Mouse (Mus musculus): ENCODE measurements around the gene Frmd4b.

The Frmd4b gene

DNA sequence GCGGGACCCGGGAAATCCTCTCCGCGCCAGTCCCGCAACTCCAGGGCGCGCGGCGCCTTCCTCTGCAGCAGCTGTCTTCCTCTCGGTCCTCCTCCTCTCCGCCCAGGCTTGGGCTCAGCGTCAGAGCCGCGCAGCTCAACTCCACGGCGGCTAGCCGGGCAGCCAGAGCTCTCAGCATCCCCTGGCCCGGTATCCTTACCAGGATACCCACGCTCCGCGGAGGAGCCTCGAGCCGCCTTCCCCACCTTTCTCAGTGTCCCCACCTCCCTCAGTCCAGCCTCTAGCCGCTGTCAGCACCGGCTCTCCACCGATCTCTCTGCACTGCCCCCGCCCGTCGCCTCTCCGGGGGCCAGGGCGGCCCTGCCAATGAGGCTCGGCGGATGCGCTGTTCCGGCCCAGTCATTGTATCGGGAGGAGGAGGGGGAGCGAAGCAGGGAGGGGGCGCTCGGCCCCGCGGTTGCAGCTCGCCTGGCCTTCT lies at the start of gene Frmd4b:
Gene Frmd4b, minus strand, starts transcription at position 276 of the 478 bp plus-strand sequence.
- DNase-seq (ENCODE audit: low spot score) = peak; percentile 40

DNA sequence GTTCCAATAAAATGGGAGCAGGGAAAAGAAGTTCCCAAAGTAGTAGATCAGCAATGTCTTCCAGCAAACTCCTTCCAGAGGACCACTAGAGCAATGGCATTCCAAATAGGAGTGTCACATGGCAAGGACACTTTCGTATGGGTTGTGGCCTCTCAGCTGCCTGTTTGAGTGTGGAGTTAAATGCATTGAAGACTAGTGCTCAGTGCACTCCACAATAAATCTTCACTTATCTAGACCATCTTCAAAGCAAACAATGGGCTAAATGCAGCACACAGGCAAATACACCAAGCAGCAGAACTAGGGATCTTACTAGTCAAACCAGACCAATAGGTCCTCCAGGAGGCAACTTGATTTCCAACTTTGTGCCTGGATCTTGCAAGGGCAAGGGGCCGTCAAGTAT lies 49.1 kb upstream of the Frmd4b start:
- DNase-seq (ENCODE audit: low spot score) = no peak

DNA sequence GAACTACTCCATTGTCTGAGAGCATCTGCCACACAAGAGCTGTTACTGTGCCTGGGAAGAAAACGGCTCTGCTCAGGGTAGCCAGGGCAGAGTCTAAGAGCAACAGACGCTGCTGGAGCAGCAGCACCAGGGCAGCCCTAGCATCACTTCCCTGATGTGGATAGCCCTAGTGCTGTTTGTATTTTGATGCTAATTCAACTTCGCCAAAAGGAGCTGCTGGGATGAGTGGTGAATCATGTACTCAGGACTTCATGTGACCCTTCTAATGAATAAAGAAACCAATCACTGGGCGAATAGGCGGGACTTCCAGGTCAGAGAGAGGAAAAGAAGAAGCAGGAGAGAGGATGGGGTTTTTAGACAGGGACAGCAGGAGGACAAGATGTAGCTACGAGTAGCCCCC lies 41.6 kb upstream of the Frmd4b start:
- no peak for DNase-seq (ENCODE audit: low spot score)

DNA sequence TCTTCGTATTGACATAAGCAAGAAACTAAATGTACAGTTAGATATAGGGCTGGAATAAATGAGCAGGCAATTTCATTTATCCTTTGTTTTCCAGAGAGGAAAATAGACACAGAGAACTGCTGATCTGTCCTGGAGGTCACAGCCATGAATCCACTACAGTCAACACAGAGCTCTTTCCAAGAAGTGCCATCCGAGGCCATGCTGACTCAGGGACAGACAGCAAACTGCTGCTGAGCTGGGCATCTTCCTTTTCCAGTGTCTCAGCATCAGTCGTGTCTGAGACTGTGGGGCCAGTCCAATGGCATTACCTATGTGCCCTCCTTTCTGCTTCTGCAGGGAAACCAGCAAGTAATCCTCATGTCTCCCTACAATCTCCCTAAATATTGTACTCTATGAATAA lies 38.6 kb upstream of the Frmd4b start:
- DNase-seq (ENCODE audit: low spot score) = no peak

DNA sequence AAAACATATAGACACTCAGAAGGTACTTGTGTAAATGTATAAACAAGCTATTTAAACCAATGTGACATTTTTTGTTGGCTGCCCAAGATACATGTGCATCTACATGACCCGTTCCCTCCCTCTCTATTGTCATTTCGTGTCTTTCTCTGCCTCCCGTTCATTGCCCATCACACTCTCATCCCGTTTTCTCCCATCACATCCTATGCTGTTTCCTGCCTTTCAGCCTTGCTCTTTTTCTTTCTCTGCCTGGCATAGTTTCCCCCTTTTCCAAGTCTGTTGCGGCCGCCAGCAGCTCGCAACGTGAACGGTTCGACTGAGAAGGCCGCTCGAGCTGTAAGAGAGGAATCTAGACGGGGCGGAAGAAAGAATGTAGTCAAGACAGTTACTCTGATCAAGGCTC lies 30.2 kb upstream of the Frmd4b start:
- no peak for DNase-seq (ENCODE audit: low spot score)

DNA sequence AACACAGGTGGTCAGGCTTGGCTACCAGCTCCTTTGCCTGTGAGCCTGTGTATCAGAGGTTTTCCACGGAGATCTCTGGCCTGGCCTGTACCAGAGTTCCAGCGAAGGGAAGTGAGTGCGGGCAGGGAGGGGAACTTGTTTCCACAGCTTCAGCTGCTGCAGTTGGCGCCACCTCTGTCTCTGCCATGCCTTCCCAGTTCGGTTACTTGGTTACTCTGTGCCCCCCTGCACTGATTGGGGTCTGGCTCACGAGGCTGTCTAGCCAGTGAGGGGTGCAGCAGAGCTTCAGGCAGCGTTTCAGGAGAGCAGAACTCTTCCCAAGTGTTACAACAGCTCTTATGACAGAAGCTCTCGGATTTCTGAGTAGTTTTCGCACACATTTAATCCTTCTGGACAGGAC lies 6.0 kb upstream of the Frmd4b start:
- no peak for DNase-seq (ENCODE audit: low spot score)

DNA sequence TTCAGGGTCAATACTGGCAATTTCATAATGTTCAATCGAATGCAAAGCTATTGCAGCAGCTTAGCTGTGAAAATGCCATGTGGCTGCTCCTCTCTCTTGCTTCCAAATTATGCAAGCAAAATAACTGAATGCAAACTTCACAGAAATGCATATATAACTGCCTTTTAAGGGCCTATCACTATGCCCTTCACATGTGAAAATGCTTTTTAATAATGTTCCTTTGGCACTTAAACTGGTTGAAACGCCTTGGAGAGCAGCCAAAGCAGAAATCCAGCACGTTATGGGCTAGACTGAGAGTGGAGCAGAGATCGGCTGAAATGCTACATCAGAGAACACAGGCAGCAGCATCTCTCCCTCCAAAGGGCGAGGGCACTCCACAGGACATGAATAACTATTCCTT lies 4.9 kb upstream of the Frmd4b start:
- DNase-seq (ENCODE audit: low spot score) = no peak

DNA sequence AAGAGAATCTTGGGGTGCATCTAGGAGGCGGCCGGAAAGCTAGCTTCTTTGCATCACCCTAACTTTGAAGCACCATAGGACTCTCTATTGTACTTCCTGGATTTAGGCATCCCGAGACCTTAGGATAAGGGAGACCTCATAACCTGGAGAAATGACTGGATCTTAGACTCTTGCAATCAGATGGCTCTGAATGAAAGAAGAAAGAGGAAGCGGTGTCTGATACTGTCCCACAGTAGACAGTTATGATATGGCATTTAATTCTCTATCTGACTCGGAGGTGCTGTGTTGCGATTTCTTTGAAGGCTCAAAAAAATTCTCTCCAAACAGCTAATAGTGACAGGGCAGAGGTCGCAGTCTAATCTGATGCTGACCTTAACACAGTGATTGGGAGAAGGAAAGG lies 433 bp upstream of the Frmd4b start:
- no peak for DNase-seq (ENCODE audit: low spot score)

DNA sequence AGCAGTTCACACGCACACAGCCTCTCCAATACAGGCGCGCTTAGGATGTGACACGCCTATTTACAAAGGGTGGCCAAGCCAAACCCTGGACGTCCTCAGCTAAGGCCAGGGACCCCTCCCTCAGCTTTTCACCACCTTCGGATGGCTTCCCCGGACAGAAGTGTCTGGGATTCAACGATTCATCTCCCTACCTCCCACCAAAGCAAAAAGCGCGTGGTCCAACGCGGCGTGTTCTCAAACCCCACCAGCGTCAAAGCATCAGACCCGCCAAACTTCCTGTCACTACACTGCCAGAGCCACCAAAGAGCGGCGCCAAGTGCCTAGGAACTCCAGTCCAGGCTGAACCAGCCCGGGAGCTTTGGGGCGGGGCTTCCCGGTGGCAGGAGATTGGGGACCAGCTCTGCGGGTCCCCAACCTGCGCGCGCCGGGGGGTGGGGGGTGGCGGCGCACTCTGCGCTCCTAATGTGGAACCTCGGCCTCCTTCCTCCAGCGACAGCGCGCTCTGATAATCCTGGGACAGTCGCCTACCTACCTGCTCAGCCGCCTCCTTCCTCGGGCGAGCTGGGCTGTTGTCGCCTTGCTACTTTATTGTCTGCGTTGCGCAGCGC lies 579 bp downstream of the Frmd4b start:
- DNase-seq (ENCODE audit: low spot score) = peak; percentile 5

DNA sequence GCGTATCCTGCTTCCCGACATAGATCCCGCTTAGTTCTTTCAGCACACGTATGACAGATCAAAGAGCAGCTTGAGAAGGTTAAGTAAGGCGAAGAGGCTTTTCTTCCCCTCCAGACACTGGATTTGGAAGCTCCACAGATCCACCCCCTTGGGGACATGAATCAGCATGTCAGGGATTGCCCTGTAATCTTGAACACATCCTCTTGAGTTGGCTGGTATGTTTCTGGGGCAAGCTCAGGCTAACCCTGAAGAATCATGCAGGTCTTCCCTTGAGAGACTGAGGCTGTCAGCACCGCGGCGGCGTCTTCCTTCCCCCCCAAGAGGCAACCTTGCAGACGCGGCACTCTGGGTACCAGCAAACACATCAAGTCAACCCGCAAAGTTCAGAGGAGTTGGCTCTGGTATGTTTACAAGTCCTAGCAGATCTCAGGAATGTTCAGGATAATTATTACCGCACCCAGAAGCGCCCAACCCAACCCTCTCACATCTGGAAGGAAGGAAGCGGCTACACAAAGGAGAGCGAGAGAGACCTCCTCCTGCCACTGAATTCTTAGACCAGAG lies 1.4 kb downstream of the Frmd4b start:
- peak; percentile 6 for DNase-seq (ENCODE audit: low spot score)

DNA sequence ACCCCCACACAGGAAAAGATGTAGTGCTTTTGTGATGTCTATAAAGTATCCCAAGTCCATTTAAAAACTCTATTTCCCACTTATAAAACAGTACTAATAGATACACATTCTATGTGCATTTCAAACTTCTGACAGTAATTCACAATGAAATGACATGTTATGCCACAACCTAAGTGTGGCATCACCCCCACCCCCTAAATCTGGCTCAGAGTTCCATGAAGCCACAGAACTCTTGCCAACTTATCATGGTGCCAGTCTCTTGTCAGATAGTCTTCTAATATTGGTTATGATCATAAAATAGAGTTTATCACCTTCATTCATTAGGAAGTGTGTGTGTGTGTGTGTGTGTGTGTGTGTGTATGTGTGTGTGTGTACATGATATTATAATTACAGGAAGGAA lies 3.2 kb downstream of the Frmd4b start:
- no peak for DNase-seq (ENCODE audit: low spot score)

DNA sequence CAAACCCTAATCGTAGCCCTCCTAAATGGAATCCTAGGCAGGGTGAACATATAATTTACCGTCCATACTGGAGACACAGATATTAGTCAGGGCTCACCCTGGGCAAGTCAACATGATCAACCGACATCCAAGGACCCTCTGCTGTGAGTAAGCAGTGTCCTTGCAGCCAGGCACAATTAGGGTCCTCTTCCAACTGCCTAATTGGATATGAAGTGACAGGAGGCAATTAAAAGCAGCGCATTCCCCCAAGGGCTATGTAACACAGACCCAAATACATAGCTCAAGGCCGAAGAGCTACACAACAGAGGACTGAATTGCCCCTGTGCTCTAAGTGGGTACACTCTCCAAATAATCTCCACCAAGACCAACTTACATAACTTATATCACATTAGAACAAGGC lies 4.5 kb downstream of the Frmd4b start:
- no peak for DNase-seq (ENCODE audit: low spot score)

DNA sequence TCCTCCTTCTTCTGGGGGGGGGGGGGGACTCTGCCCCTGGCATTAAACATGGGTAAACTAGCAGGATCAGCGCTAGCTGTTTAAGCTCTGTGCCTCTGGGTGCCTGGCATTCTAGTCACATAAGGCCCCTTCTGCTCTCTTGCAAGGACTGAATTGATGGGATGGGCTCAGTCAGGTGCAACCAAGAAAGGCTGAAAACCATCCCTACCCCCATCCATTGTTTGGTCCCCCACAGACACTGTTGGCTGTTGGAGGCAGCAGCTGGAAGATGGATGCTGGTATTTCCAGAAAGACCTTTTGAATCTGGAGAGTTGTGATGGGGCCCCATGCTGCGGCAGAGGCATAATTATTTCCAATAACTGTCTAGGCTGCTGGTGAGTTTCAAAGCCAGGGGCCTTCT lies 7.3 kb downstream of the Frmd4b start:
- no peak for DNase-seq (ENCODE audit: low spot score)

DNA sequence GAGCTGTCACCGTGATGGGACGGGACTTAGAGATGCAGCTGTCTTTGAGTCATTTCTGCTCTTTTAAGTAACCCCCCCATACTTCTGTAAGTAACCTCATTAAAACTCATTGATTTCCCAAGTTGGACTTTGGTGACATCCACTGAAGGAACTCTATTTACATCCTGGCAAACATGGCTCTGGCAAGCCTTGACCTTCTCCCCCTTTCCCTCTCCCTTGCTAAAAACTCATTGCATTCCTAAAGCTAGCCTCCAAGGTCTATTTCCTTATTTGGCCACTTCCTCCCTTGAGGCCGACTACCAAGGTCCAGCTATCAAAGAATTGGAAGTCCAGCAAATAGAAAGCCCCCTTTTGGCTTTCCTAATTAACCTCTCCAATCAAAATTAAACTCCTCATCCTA lies 9.7 kb downstream of the Frmd4b start:
- DNase-seq (ENCODE audit: low spot score) = no peak

DNA sequence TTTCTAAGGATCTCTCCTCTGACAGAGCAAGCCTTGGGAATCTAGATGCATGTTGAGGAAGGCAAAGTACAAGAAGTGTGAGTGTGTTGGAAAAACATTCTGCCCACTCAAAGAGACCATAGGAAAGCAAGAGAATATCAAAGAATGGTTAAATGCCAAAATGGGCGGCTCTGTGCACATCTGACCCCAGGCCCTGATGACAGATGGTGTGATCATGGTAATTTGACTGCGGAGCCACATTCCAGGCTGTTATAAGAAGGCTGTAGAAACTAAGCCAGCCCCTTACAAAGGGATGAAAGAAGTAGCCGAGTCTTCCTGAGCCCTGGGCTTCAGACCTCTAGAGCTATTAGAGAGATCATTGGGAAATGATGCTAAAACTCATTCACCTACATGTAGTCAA lies 22.1 kb downstream of the Frmd4b start:
- DNase-seq (ENCODE audit: low spot score) = no peak

DNA sequence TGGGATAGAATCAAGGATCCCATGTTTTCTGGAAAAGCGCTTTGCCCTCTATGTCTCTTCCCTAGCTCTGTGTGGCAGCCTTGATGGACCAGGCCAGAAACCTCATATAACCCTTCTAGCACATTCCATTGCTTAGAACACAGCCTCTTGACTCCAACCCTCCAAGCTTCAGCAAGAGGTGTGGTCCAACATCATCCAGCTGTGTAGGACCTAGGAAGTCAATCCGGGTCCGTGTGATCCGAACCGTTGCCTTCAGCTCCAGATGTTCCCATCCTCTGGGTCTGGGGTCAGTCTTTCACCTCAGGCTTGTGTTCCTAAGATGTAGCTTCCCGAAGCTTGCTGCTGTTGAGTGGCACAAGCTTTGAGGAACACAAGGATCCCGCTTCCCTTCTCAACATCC lies 22.8 kb downstream of the Frmd4b start:
- DNase-seq (ENCODE audit: low spot score) = no peak

DNA sequence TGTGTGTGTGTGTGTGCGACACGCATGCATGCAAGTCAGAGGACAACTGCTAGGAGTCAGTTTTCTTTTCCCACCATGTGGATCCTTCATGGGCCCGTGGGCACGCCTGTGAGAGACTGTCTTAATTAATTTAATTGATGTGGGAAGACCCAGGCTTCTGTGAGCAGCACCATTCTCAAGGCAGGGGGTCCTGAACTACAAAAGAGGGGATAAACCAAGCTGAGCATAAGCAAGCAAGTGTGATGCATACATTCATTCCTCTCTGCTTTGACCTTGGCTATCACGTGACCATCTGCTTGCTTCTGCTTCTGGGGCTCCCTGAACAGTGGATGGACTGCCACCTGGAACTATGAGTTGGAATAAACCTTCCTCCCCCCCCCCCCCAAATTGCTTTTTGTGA lies 27.1 kb downstream of the Frmd4b start:
- no peak for DNase-seq (ENCODE audit: low spot score)

DNA sequence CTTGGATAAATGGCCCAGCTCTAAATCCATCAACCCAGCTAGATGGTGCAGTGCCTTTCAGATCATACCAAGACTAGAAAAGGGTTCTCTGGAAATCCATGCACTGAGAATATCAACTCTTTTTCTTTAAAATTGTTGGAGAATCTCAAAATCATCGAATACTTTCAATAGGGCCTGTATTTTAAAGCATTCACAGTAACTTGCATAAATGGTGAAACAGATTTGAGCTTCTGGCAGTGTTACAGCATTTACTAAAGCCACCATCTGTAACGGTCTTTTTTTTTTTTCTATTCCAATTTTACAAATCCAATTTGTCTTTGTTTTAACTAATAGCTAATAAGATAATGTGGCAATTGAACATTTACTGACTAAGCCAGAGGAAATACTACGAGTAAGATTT lies 27.8 kb downstream of the Frmd4b start:
- no peak for DNase-seq (ENCODE audit: low spot score)

DNA sequence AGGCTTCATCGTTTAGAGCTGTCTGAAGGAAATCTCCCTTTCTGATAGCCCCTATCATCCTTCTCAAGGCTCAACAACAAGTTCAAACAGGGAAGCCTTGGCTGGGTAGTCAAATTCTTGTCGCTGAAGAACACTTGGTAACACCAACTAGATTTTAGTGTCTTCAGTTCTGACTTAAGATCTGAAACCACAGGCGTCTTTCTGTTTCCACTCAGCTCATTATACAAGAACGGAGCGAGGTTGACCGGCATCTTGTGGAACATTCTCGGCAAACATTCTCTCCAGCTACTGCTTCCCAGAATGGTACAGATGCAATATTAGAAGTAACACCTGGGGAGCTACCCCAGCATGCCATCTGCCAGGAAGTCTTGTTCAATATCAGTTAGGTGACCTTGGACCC lies 28.3 kb downstream of the Frmd4b start:
- DNase-seq (ENCODE audit: low spot score) = no peak

DNA sequence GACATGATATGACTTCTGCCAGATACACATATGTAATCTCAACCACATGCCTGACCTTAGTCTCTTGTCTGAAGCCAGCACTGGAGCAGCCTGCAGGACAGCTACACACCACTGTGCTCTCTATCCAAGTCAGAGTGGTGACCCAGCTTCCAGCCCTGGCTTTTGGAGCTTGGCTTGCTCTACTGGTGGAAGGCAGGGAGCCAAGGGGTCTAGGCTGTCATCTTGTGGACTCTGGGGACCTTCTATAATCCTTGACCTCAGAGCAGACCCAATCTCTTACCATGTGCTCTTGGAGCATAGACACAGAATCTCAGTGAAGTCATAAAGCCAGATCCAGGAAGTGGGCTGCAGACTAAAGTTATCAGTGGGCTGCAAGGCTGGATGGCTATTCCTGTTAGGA lies 30.7 kb downstream of the Frmd4b start:
- DNase-seq (ENCODE audit: low spot score) = no peak

DNA sequence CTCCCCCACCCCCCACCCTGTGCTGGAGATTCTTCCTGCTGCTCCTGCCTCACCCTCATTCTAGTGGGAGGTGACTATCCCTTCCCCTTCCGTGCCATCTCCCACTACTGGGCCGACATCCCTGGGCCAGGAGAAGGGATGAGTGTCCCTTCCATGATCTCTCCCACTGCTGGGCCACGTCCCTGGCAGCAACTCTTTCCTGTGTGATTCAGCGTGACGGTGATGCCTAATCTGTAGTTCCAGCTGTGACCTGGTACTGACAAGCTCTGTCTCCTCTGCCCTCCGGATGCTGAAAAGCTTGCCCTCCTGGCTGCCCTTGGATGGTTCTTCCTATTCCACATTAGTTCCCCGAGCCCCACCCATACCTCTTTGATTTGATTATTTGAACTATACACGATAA lies 31.3 kb downstream of the Frmd4b start:
- DNase-seq (ENCODE audit: low spot score) = no peak

DNA sequence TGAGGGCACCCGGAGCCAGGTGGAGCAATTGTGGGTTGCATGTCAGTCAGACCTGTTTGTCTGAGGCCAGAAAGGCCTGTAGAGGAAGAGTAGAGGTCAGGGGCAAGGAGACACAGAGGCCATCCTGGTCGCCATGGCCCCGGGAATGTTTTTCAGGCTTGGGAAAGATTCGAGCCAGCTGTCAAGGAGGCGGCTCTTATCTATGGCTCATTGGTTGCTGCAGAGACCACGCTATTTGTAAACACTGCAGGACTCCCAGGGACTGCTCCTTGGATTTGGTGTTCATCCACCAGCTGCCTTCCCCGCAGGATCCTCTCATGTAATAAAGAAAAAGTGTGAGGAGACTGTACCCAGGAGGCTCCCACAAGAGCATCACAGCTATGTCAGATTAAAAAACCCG lies 34.6 kb downstream of the Frmd4b start:
- no peak for DNase-seq (ENCODE audit: low spot score)

DNA sequence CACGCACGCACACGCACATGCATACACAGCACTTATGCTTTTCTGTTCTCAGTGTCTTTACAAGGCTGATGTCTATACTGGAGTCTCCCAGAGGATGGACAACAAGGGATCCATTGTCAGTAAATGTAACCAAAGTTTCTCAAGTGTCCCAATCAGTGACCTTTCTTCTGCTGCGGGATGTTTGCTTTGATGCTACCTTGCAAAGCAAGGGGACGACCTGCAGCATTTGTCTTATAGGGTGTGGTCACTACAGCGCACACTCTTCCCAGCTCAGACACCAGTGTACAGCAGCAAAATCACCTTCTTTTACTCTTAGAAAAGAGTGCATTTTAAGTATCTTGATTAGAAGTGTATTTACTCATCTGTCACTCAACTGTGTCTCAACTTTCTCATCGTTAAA lies 35.4 kb downstream of the Frmd4b start:
- no peak for DNase-seq (ENCODE audit: low spot score)

DNA sequence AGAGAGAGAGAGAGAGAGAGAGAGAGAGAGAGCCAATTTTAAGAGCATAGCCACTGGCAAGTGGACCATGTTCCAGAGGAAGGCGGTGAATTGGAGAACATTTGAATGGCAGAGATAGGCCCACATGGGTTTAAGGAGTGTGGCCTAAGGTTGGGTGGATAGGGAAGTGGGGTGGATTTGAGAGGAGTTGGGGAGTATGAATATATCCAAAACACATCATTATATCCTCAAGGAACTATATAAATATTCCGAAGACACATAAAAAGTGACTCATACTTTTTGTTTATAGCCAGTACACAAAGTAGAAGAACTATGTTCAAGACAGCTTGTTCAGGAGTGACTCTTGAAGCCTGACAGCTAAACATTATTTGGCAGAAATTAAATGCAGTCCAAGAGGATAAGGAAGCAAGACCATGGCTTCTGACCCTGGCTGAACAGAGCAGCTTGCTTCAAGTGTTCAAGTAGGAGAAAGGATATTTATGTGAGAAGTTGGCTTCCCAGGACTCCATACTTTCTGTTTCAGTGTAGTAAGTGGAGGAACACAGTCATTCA lies 36.8 kb downstream of the Frmd4b start:
- no peak for DNase-seq (ENCODE audit: low spot score)

Measured in ovary, postnatal 10 days (tissue).